Mouse (Mus musculus) CH12.LX (cell line): ENCODE data around the gene Lrrc4. TPM values are rescaled to one million over a fixed set of nuclear protein-coding genes. Genes with fewer than 3 reads are reported as not detected.

Experiments
- DNase-seq: peaks from one replicate; pipeline ENCODE4 v3.0.0-alpha.2; 2013; ENCODE audit errors: extremely low read depth
- H3K27ac ChIP-seq: 2 replicates; pipeline ENCODE4 v1.5.1; 2012; ENCODE audit warnings: low read depth, mild to moderate bottlenecking, control low read depth, moderate library complexity; ENCODE audit not compliant: insufficient read depth
- H3K27me3 ChIP-seq: replicated peaks from 2 replicates; pipeline ENCODE3; 2012; ENCODE audit warnings: inconsistent platforms
- H3K36me3 ChIP-seq, 2 experiments: replicated peaks in 1 of 2; 2 replicates each; pipeline versions ENCODE3 to v1.6.1; 2012; ENCODE audit warnings: inconsistent platforms in 1 of 2, low read length in 1 of 2, mild to moderate bottlenecking in 1 of 2, mixed read lengths in 1 of 2, moderate library complexity in 1 of 2; ENCODE audit not compliant: control insufficient read depth in 1 of 2, insufficient read depth in 1 of 2
- H3K4me1 ChIP-seq, 2 experiments: 2 replicates each; pipeline ENCODE4 v1.6.1; 2012; ENCODE audit warnings: inconsistent platforms in 1 of 2, moderate library complexity in 1 of 2; ENCODE audit not compliant: insufficient read depth in 2 of 2, control insufficient read depth in 1 of 2
- H3K4me2 ChIP-seq: 2 replicates; pipeline ENCODE4 v1.6.1; 2012; ENCODE audit warnings: low read depth, mild to moderate bottlenecking, control low read depth; ENCODE audit not compliant: poor library complexity, insufficient read depth, severe bottlenecking
- H3K4me3 ChIP-seq, 3 experiments: fragments of 150-350 bp in 1 of 3; sonication (generic) in 1 of 3; replicated peaks in 1 of 3; 2 replicates each; pipeline versions ENCODE3 to v1.5.1; 2011 to 2012; ENCODE audit warnings: low read depth in 2 of 3, low read length in 2 of 3, mild to moderate bottlenecking in 2 of 3, moderate library complexity in 2 of 3, control low read depth in 1 of 3, improper control_type of control experiment in 1 of 3, inconsistent platforms in 1 of 3, mixed read lengths in 1 of 3; ENCODE audit not compliant: poor library complexity in 1 of 3
- H3K79me2 ChIP-seq: replicated peaks from 2 replicates; pipeline ENCODE4 v1.6.1; 2012; ENCODE audit warnings: mild to moderate bottlenecking, moderate library complexity; ENCODE audit not compliant: control insufficient read depth, poor library complexity, insufficient read depth, severe bottlenecking; ENCODE audit errors: extremely low read depth
- H3K9ac ChIP-seq: 2 replicates; pipeline ENCODE4 v1.6.1; 2012; ENCODE audit warnings: low read depth, mild to moderate bottlenecking, control low read depth, moderate library complexity; ENCODE audit not compliant: insufficient read depth
- H3K9me3 ChIP-seq: replicated peaks from 2 replicates; pipeline ENCODE3; 2012; ENCODE audit warnings: low read length, inconsistent platforms, mixed read lengths
- CHD1 ChIP-seq: IDR thresholded peaks from 2 replicates; pipeline ENCODE4 v1.6.1; 2012; ENCODE audit warnings: low read depth, low read length, improper control_type of control experiment, inconsistent platforms
- CTCF ChIP-seq, 2 experiments: IDR thresholded peaks in 1 of 2; conservative IDR thresholded peaks in 1 of 2; 2 replicates each; pipeline ENCODE4 v1.5.1; 2011 to 2012; ENCODE audit warnings: low read depth in 2 of 2, low read length in 2 of 2, improper control_type of control experiment in 1 of 2, inconsistent platforms in 1 of 2, mild to moderate bottlenecking in 1 of 2, moderate library complexity in 1 of 2
- ELF1 ChIP-seq: IDR thresholded peaks from 2 replicates; pipeline ENCODE4 v1.6.1; 2014; ENCODE audit warnings: low read depth, mild to moderate bottlenecking, inconsistent platforms, low read length, improper control_type of control experiment
- EP300 ChIP-seq: IDR thresholded peaks from 2 replicates; pipeline ENCODE4 v1.6.1; 2011; ENCODE audit warnings: low read length, improper control_type of control experiment
- ETS1 ChIP-seq: conservative IDR thresholded peaks from 2 replicates; pipeline ENCODE4 v1.6.1; 2012; ENCODE audit warnings: low read depth, mild to moderate bottlenecking, inconsistent platforms, low read length, improper control_type of control experiment, moderate library complexity
- GABPA ChIP-seq: IDR thresholded peaks from 2 replicates; pipeline ENCODE4 v1.6.1; 2012; ENCODE audit warnings: low read depth, low read length, improper control_type of control experiment, inconsistent platforms; ENCODE audit not compliant: insufficient replicate concordance
- KAT2A ChIP-seq: IDR thresholded peaks from 2 replicates; pipeline ENCODE4 v1.6.1; 2012; ENCODE audit warnings: low read length, improper control_type of control experiment, inconsistent platforms; ENCODE audit not compliant: insufficient replicate concordance
- MAFK ChIP-seq: IDR thresholded peaks from 2 replicates; pipeline ENCODE4 v1.6.1; 2011; ENCODE audit warnings: low read length, improper control_type of control experiment; ENCODE audit not compliant: insufficient replicate concordance
- MAX ChIP-seq: IDR thresholded peaks from 2 replicates; pipeline ENCODE4 v1.6.1; 2011; ENCODE audit warnings: low read length, improper control_type of control experiment
- NELFE ChIP-seq: IDR thresholded peaks from 2 replicates; pipeline ENCODE4 v1.6.1; 2011; ENCODE audit warnings: low read depth, low read length, improper control_type of control experiment
- POLR2AphosphoS2 ChIP-seq: IDR thresholded peaks from 2 replicates; pipeline ENCODE4 v1.6.1; 2011; ENCODE audit warnings: low read depth, low read length, improper control_type of control experiment
- RCOR1 ChIP-seq: conservative IDR thresholded peaks from 2 replicates; pipeline ENCODE4 v1.6.1; 2012; ENCODE audit warnings: low read depth, mild to moderate bottlenecking, inconsistent platforms, low read length, improper control_type of control experiment
- SMC3 ChIP-seq: IDR thresholded peaks from 2 replicates; pipeline ENCODE4 v1.6.1; 2011; ENCODE audit warnings: low read depth, low read length, improper control_type of control experiment
- TBP ChIP-seq: conservative IDR thresholded peaks from 2 replicates; pipeline ENCODE4 v1.6.1; 2011; ENCODE audit warnings: low read depth, low read length, improper control_type of control experiment
- UBTF ChIP-seq: IDR thresholded peaks from 2 replicates; pipeline ENCODE4 v1.6.1; 2012; ENCODE audit warnings: low read depth, mild to moderate bottlenecking, inconsistent platforms, low read length, improper control_type of control experiment, moderate library complexity
- USF1 ChIP-seq: IDR thresholded peaks from 2 replicates; pipeline ENCODE4 v1.6.1; 2014; ENCODE audit warnings: low read depth, mild to moderate bottlenecking, inconsistent platforms, low read length, improper control_type of control experiment
- dilution Hi-C: fragments of 300-500 bp; cut with MboI; formaldehyde crosslinking; loops from 2 replicates; pipeline ENCODE4 v1.14.3; 2020; ENCODE audit warnings: low sequenced_read_pairs; ENCODE audit not compliant: extremely low pct_unique_long_range_greater_than_20kb, extremely low pct_ligation_motif_present
- in situ Hi-C: fragments of 300-500 bp; cut with MboI; formaldehyde crosslinking; loops from 3 replicates; pipeline ENCODE4 v1.14.3; 2019; ENCODE audit warnings: low sequenced_read_pairs, low pct_ligation_motif_present, low pct_unique_long_range_greater_than_20kb, mixed read lengths
- polyA plus RNA-seq: library from polyadenylated mRNA; unstranded; fragments of >175 nt; gene quantifications from 2 replicates; pipeline ENCODE4 v1.2.1, GENCODE M21; 2012; ENCODE audit warnings: low read depth; ENCODE audit not compliant: insufficient read length
- total RNA-seq, 2 experiments: library from RNA; depleted of rRNA; stranded (reverse); fragments of 300-350 nt in 1 of 2; fragments of >200 nt in 1 of 2; gene quantifications; 2 replicates each; pipeline ENCODE4 v1.2.3; 2012 to 2014

Gene Lrrc4
- total and polyA plus RNA-seq, 3 experiments, result 0.09 to 0.55 TPM; not detected in 1

DNA sequence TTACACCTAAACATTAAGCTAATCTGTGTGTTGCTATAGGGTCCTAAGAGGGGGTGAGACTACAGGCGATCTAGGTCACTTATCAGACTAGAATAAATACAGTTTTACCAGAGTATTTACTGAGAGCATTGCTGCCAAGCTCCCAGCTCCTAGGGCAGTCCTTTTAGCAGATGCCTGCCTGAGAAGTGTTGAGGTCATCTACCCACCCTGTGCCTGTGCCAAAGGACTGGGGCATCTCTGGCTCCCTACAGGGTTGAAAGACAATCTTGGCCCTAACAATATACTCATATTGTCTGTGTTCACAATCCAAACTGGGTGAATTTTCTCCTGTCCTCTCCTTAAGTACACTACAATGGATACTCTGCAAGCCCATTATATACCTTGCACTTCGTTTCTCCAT is 16.7 kb downstream of the Lrrc4 start:
- in situ Hi-C loops, result no loop called here
- dilution Hi-C loops, result no loop called here
- no peaks in the 10 kb centered on the region for H3K27me3 ChIP-seq
- peaks cover 3 to 20% of the 10 kb centered on the region in 2 experiments; a peak in 3 of 4 replicates for H3K4me1 ChIP-seq
- TF ChIP-seq CHD1 (no peak), POLR2AphosphoS2 (no peak), TBP (no peak), SMC3 (no peak), UBTF (no peak), CTCF (conservative IDR thresholded peaks at IDR 0.05 in 1 of 2, IDR thresholded peaks at IDR 0.05 in 1 of 2; ENCODE audit: low read depth in 2 of 2, low read length in 2 of 2) (no peak), RCOR1 (no peak), EP300 (no peak), GABPA (no peak), USF1 (no peak), MAFK (no peak)
- H3K36me3 ChIP-seq, result peaks cover 14 to 89% of the 10 kb centered on the region in 2 experiments
- H3K27ac ChIP-seq, result no peak overlapping the region
- no peak overlapping the region for H3K4me2 ChIP-seq
- no peak overlapping the region for H3K9ac ChIP-seq
- H3K4me3 ChIP-seq, result no peak overlapping the region
- H3K79me2 ChIP-seq, result no peaks in the 10 kb centered on the region
- no peak for DNase-seq
- no peaks in the 10 kb centered on the region for H3K9me3 ChIP-seq

DNA sequence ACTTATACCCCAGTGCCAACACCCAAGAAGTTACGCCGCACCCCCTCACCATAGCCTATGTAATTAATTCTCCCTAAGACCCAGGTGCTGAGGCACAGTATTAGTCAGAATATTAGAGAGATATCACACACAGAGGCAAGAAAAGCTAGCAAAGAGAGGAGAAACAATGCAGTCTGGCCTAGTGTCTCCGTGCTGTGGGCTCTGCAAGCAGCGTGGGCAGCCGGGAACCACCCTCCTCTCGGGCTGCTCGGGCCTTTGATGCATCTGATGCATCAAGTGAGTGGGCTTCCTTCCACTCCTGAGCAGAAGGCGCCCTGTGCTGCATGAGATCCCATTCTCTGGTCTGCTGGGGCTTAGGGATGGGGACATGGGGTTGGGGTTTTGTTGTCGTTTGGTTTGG is 18.5 kb downstream of the Lrrc4 start:
- H3K27me3 ChIP-seq, result no peaks in the 10 kb centered on the region
- H3K4me1 ChIP-seq, result peaks cover 3 to 32% of the 10 kb centered on the region in 2 experiments; a peak in 3 of 4 replicates
- H3K79me2 ChIP-seq, result no peaks in the 10 kb centered on the region
- no peak overlapping the region for H3K4me3 ChIP-seq
- in situ Hi-C loops, result no loop called here
- TF ChIP-seq GABPA (no peak), MAX (no peak), ETS1 (no peak), NELFE (no peak), ELF1 (no peak), USF1 (no peak), KAT2A (no peak)
- H3K36me3 ChIP-seq, result peaks cover 14 to 86% of the 10 kb centered on the region in 2 experiments
- H3K27ac ChIP-seq, result no peak overlapping the region
- no peak overlapping the region for H3K4me2 ChIP-seq
- dilution Hi-C loops, result no loop called here
- H3K9me3 ChIP-seq, result no peaks in the 10 kb centered on the region
- H3K9ac ChIP-seq, result no peak overlapping the region
- no peak for DNase-seq
